Mouse (Mus musculus) forebrain, embryonic 11.5 days (tissue): ENCODE measurements around the gene Dpt. TPM values are rescaled to one million over a fixed set of nuclear protein-coding genes. Genes with fewer than 3 reads are reported as not detected.
"Not testable (repeated sequence)": the region's sequence is repeated elsewhere in the genome, so short reads cannot be mapped to it uniquely, and the experiment has no call there.

Experiments
- ATAC-seq: fragments of 200-750 bp; cut with Nextera tagmentation; replicated peaks from 2 replicates; pipeline ENCODE4 v1.8.0; 2017; ENCODE audit warnings: moderate TSS enrichment; ENCODE audit not compliant: low FRiP score
- DNase-seq: peaks from one replicate; pipeline ENCODE4 v3.0.0-alpha.2; 2017; ENCODE audit warnings: low spot score
- H3K27ac ChIP-seq: fragments of 300-500 bp; sonication (generic); 2 replicates; pipeline ENCODE4 v1.5.1; 2014; ENCODE audit warnings: low read depth, low read length
- H3K27me3 ChIP-seq: fragments of 300-500 bp; sonication (generic); 2 replicates; pipeline ENCODE4 v1.6.1; 2014; ENCODE audit warnings: mild to moderate bottlenecking, low read length, mixed read lengths; ENCODE audit not compliant: control insufficient read depth, insufficient read depth
- H3K36me3 ChIP-seq: fragments of 300-500 bp; sonication (generic); 2 replicates; pipeline ENCODE4 v1.6.1; 2014; ENCODE audit warnings: mild to moderate bottlenecking, low read length, moderate library complexity, mixed read lengths; ENCODE audit not compliant: control insufficient read depth, insufficient read depth
- H3K4me1 ChIP-seq: fragments of 300-500 bp; sonication (generic); replicated peaks from 2 replicates; pipeline ENCODE4 v1.6.1; 2014; ENCODE audit warnings: low read length, mixed read lengths; ENCODE audit not compliant: control insufficient read depth, insufficient read depth
- H3K4me2 ChIP-seq: fragments of 300-500 bp; sonication (generic); 2 replicates; pipeline ENCODE4 v1.6.1; 2014; ENCODE audit warnings: low read depth, mild to moderate bottlenecking, low read length, moderate library complexity, mixed read lengths; ENCODE audit not compliant: severe bottlenecking
- H3K4me3 ChIP-seq: fragments of 300-500 bp; sonication (generic); 2 replicates; pipeline ENCODE4 v1.5.1; 2014; ENCODE audit warnings: low read depth, low read length
- H3K9ac ChIP-seq: fragments of 300-500 bp; sonication (generic); 2 replicates; pipeline ENCODE4 v1.6.1; 2014; ENCODE audit warnings: low read length
- H3K9me3 ChIP-seq: fragments of 300-500 bp; sonication (generic); 2 replicates; pipeline ENCODE4 v1.6.1; 2016; ENCODE audit warnings: low read length, mixed read lengths; ENCODE audit not compliant: control insufficient read depth
- WGBS: fragments of 180-500 bp; shearing (Covaris S2); extraction: QIAGEN DNeasy Blood & Tissue Kit; methylation state at CpG from one replicate; pipeline ENCODE4 v1.1.7; 2014; 5-methylcytosine and 5-hydroxymethylcytosine counted together
- polyA plus RNA-seq: library from polyadenylated mRNA; unstranded; fragments of >200 nt; fragmentation: Nextera tagmentation; extraction: Ambion mirVana; gene quantifications from 2 replicates; pipeline ENCODE4 v1.2.1, GENCODE M21; 2014

Gene Dpt
- polyA plus RNA-seq, 1 experiment from 2014 or later = 0.15 TPM

DNA sequence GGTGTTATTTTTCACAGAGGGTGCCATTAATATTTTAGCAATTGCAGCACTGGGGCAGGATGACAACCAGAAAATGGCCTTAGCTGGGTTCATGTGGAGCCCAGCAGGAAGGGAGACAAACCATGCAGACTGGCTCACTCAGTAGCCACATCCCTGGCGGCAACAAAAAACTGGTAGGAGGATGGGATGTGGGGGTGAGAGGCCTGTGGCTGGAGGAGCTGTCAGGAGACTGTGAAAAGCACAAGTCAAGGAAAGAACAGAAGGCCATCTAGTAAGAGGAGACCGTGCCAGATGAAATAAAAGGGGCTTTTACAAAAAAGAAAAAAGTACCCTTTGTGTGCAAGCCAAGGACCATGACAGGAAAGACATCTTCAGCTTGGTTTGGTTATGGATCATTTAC is 28.5 kb downstream of the Dpt start:
- 68% methylated on average over 2 of the region's 2 CpGs for WGBS
- no peak for ATAC-seq

DNA sequence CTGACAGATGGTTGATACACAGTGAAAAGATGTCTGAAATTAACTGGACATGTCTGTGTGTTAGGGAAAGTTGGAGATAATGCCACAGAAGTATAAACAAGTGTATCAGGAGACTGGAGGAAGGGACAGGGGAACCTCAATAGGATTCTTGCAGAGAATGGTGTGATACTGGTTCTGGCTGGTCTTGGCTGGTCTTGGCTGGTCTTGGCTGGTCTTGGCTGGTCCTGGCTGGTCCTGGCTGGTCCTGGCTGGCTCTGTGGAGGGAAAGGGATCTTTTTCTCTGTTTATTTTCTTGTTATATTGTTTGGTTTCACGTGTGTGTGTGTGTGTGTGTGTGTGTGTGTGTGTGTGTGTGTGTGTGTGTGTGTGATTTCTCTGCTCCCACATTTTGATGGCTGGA is 33.4 kb downstream of the Dpt start:
- Histone ChIP-seq H3K27me3 (no peaks in the 10 kb centered on the region), H3K9ac (no peak overlapping the region), H3K4me1 (no peaks in the 10 kb centered on the region), H3K27ac (no peak overlapping the region), H3K4me2 (no peak overlapping the region), H3K4me3 (no peak overlapping the region), H3K9me3 (no peaks in the 10 kb centered on the region), H3K36me3 (no peaks in the 10 kb centered on the region)
- no peak for DNase-seq
- 38% methylated on average over 1 of the region's 1 CpGs for WGBS
- no peak for ATAC-seq

More for the DNA sequence above, 28.5 kb downstream of the Dpt start:
- no peak overlapping the region for H3K9ac ChIP-seq
- H3K4me1 ChIP-seq = no peaks in the 10 kb centered on the region
- no peak overlapping the region for H3K4me2 ChIP-seq
- no peak overlapping the region for H3K4me3 ChIP-seq
- H3K27ac ChIP-seq = no peak overlapping the region
- no peaks in the 10 kb centered on the region for H3K36me3 ChIP-seq
- no peaks in the 10 kb centered on the region for H3K9me3 ChIP-seq
- no peak for DNase-seq
- no peaks in the 10 kb centered on the region for H3K27me3 ChIP-seq

GRCm38 (mm10) chr1:164832459-164832858 is 36.0 kb downstream of the Dpt start:
- no peaks in the 10 kb centered on the region for H3K36me3 ChIP-seq
- no peaks in the 10 kb centered on the region for H3K9me3 ChIP-seq
- H3K27me3 ChIP-seq = no peaks in the 10 kb centered on the region
- no peak overlapping the region for H3K4me3 ChIP-seq
- H3K4me2 ChIP-seq = no peak overlapping the region
- DNase-seq (no peak), ATAC-seq (no peak)
- no peak overlapping the region for H3K9ac ChIP-seq
- H3K4me1 ChIP-seq = no peaks in the 10 kb centered on the region
- H3K27ac ChIP-seq = no peak overlapping the region
- WGBS = 88% methylated on average over 5 of the region's 5 CpGs

- Histone ChIP-seq H3K4me2 (no peak overlapping the region), H3K9me3 (no peaks in the 10 kb centered on the region), H3K27me3 (no peaks in the 10 kb centered on the region), H3K4me3 (no peak overlapping the region), H3K4me1 (no peaks in the 10 kb centered on the region), H3K9ac (no peak overlapping the region), H3K27ac (no peak overlapping the region), H3K36me3 (no peaks in the 10 kb centered on the region)
- WGBS = 92% methylated on average over 7 of the region's 7 CpGs
- DNase-seq (no peak), ATAC-seq (no peak)
Measured at GRCm38 (mm10) chr1:164848616-164849265, 52.3 kb downstream of the Dpt start.

DNA sequence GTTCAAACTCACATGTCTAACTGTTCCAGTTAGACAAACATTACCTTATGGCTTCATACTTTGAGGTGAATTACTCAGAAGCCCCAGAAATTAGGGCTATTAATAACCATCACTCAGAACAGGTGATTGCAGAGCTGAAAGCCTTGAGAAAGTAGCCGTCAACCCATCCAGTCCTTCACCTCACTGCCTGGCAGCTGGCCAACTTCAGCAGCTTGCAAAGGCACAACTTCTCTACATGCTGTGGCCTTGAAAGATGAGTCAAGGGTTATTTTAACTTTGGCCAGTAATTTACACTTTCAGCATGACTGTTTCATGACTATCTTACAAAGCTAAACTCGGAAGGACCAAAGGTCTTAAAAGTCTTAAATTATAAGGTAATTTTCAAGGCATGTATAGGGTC is 59.3 kb downstream of the Dpt start:
- H3K27me3 ChIP-seq, H3K4me1 ChIP-seq, H3K27ac ChIP-seq, H3K36me3 ChIP-seq, DNase-seq, ATAC-seq, H3K4me3 ChIP-seq, H3K4me2 ChIP-seq, H3K9ac ChIP-seq, H3K9me3 ChIP-seq: not testable (repeated sequence)
- 83% methylated on average over 2 of the region's 2 CpGs for WGBS

DNA sequence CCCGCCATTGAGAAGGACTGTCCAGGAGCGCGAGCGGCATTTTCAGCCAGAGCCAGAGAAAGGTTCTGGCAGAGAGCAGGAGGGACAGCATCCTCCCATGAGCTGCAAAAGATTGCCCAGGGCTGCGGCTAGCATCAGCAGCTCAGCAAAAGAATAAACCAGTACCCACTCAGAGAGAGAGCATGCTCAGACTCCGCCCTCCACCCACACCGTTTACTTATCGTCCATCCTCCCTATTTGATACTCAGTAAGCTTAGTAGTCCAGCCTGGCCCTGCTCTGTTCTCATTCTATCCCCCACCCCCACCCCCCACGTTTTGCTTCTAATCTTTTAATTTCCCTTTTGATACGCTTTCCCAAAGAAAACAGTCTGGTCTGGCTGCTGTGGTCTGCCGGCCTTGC is 63.5 kb downstream of the Dpt start:
- H3K9ac ChIP-seq = no peak overlapping the region
- no peaks in the 10 kb centered on the region for H3K36me3 ChIP-seq
- H3K27ac ChIP-seq = no peak overlapping the region
- H3K4me1 ChIP-seq = no peaks in the 10 kb centered on the region
- no peak overlapping the region for H3K4me3 ChIP-seq
- no peaks in the 10 kb centered on the region for H3K27me3 ChIP-seq
- DNase-seq (no peak), ATAC-seq (0 out of 2 replicates have a peak, but pooled peaks have one; percentile 24)
- no peak overlapping the region for H3K4me2 ChIP-seq
- WGBS = 77% methylated on average over 11 of the region's 11 CpGs
- no peaks in the 10 kb centered on the region for H3K9me3 ChIP-seq

GRCm38 (mm10) chr1:164860782-164861181 is 64.3 kb downstream of the Dpt start:
- Histone ChIP-seq H3K9ac (no peak overlapping the region), H3K27ac (no peak overlapping the region), H3K4me1 (no peaks in the 10 kb centered on the region), H3K4me3 (no peak overlapping the region), H3K36me3 (no peaks in the 10 kb centered on the region), H3K27me3 (no peaks in the 10 kb centered on the region), H3K4me2 (no peak overlapping the region), H3K9me3 (no peaks in the 10 kb centered on the region)
- ATAC-seq = no peak
- 87% methylated on average over 2 of the region's 2 CpGs for WGBS
- DNase-seq = no peak

GRCm38 (mm10) chr1:164861501-164861900 is 65.1 kb downstream of the Dpt start:
- H3K9me3 ChIP-seq = no peaks in the 10 kb centered on the region
- H3K4me3 ChIP-seq = no peak overlapping the region
- H3K36me3 ChIP-seq = no peaks in the 10 kb centered on the region
- no peaks in the 10 kb centered on the region for H3K4me1 ChIP-seq
- no peaks in the 10 kb centered on the region for H3K27me3 ChIP-seq
- H3K4me2 ChIP-seq = no peak overlapping the region
- DNase-seq = no peak
- H3K27ac ChIP-seq = no peak overlapping the region
- H3K9ac ChIP-seq = no peak overlapping the region
- 84% methylated on average over 4 of the region's 4 CpGs for WGBS
- no peak for ATAC-seq
